ENCODE assay signal across 24 mouse cellular contexts in the genomic region with DNA sequence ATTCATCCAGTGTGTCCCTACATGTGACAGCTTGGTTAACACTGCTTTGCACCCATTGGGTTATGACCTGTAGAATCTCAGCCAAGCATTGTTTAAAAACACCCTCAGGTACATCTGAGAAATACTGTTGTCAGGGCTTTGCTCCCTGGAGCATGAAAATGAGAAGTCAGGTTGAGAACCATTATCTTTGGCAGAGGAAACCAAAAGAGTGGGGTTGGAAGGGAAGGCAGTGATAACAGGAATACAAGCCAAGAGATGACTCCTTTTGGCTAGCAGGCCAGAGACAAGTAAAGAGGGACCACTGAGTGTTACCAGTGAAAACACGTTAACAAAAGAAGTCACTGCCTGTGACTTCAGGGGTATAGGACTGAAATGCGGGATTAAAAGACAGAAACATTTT. TPM values are rescaled to one million over a fixed set of nuclear protein-coding genes. Genes with fewer than 3 reads are reported as not detected.
DNase-seq lines count a peak whose midpoint lies in the region; TF ChIP-seq lines count a peak whose summit lies in the region.
"Had no signal": no experiment of that assay in that cellular context is flagged by ENCODE, and none has a peak within 500 bp of the region (broad histone marks: within the 10 kb centered on the region; RNA-seq: fewer than 3 reads in every experiment).

No protein-coding gene starts in this region.

- H3K36me3 ChIP-seq in heart, adult 2 months (ENCODE audit: control insufficient read depth, insufficient read depth, low read length): peaks cover 26% of the 10 kb centered on the region
- H3K36me3 ChIP-seq in embryonic facial prominence, embryonic 10.5 days (replicated peaks): peaks cover 96% of the 10 kb centered on the region

- no peaks in the 10 kb centered on the region for H3K27me3 ChIP-seq in heart, adult 2 months (ENCODE audit: control insufficient read depth, insufficient read depth, low read length)
- H3K27me3 ChIP-seq in embryonic facial prominence, embryonic 10.5 days (replicated peaks; ENCODE audit: low read depth, poor library complexity, severe bottlenecking): no peaks in the 10 kb centered on the region
- H3K27me3 ChIP-seq: CH12.LX; embryonic facial prominence, embryonic 13.5 days; embryonic facial prominence, embryonic 15.5 days; forebrain, embryonic 12.5 days; Patski had no signal

- H3K9me3 ChIP-seq in embryonic facial prominence, embryonic 10.5 days: no peaks in the 10 kb centered on the region
- H3K9me3 ChIP-seq: embryonic facial prominence, embryonic 13.5 days; embryonic facial prominence, embryonic 15.5 days; forebrain, embryonic 10.5 days; forebrain, embryonic 12.5 days; G1E had no signal

- no peak for TF ChIP-seq POLR2A in heart, adult 2 months (IDR thresholded peaks at IDR 0.05; ENCODE audit: insufficient read depth, low read depth, low read length)

- no peak for DNase-seq in gastrocnemius, adult 2 months
- DNase-seq in gastrocnemius, postnatal 10 days: no peak
- DNase-seq in heart, adult 2 months: no peak
- no peak for DNase-seq in heart, adult 8-10 months (ENCODE audit: low spot score)
- peak; percentile 1 for DNase-seq in ovary, postnatal 36 days (ENCODE audit: low spot score)
- no peak for DNase-seq in ovary, postnatal 10 days (ENCODE audit: low spot score)
- DNase-seq in embryonic facial prominence, embryonic 10.5 days (ENCODE audit: low spot score): no peak
- DNase-seq: adrenal gland, adult 8-10 months; adrenal gland, postnatal 14 days; adrenal gland, postnatal 36 days; B cell, adult 2 months; cerebellum, adult 11-12 months; cerebellum, adult 2 months; cerebellum, adult 9-10 months; cerebellum, postnatal 10 days; cerebellum, postnatal 25 days had no signal

- intact Hi-C loops in gastrocnemius, adult 2 months (cut with DNase I): loop anchor here (5.0 kb wide), 1 partner anchor 38 kb away; no protein-coding TSS in a partner anchor
- intact Hi-C loops in heart, adult 2 months (cut with DNase I): loop anchor here (2.0 kb wide), 1 partner anchor 16 kb away; no protein-coding TSS in a partner anchor

- H3K9ac ChIP-seq in heart, adult 2 months (ENCODE audit: low read depth, low read length): no peak overlapping the region
- H3K9ac ChIP-seq: embryonic facial prominence, embryonic 13.5 days; embryonic facial prominence, embryonic 15.5 days; forebrain, embryonic 12.5 days had no signal

- WGBS in heart, adult 2 months: 61% methylated on average over 2 of the region's 2 CpGs
- 93% methylated on average over 2 of the region's 2 CpGs for WGBS in embryonic facial prominence, embryonic 10.5 days

- H3K79me2 ChIP-seq in heart, adult 2 months (replicated peaks; ENCODE audit: control insufficient read depth, insufficient read depth, low read length): no peaks in the 10 kb centered on the region; the same call in 1 of the 2 replicates

- peak overlapping the region; percentile 85 for H3K27ac ChIP-seq in gastrocnemius, adult 2 months
- 0 out of 2 replicates have a peak overlapping the region, but pooled peaks have one; percentile 8 for H3K27ac ChIP-seq in heart, adult 2 months
- no peak overlapping the region for H3K27ac ChIP-seq in embryonic facial prominence, embryonic 10.5 days (replicated peaks)
- H3K27ac ChIP-seq: embryonic facial prominence, embryonic 13.5 days; embryonic facial prominence, embryonic 15.5 days; forebrain, embryonic 10.5 days had no signal

- no peak overlapping the region for H3K4me3 ChIP-seq in gastrocnemius, adult 2 months
- no peak overlapping the region for H3K4me3 ChIP-seq in heart, adult 2 months
- no peak overlapping the region for H3K4me3 ChIP-seq in embryonic facial prominence, embryonic 10.5 days
- H3K4me3 ChIP-seq: embryonic facial prominence, embryonic 13.5 days; embryonic facial prominence, embryonic 15.5 days; erythroblast, embryonic 14.5 days; forebrain, embryonic 10.5 days; forebrain, embryonic 12.5 days had no signal

- peaks cover 41% of the 10 kb centered on the region for H3K4me1 ChIP-seq in heart, adult 2 months (ENCODE audit: control insufficient read depth, insufficient read depth, low read length)
- no peaks in the 10 kb centered on the region for H3K4me1 ChIP-seq in embryonic facial prominence, embryonic 10.5 days
- H3K4me1 ChIP-seq: embryonic facial prominence, embryonic 13.5 days; embryonic facial prominence, embryonic 15.5 days had no signal

- no peak for TF ChIP-seq CTCF in gastrocnemius, adult 2 months (IDR thresholded peaks at IDR 0.05)
- no peak for TF ChIP-seq CTCF in heart, adult 2 months (IDR thresholded peaks at IDR 0.05)

- no peak for TF ChIP-seq EP300 in heart, adult 2 months (IDR thresholded peaks at IDR 0.05; ENCODE audit: insufficient read depth, low read depth, low read length)

RNA-seq across cellular contexts. Expression of a gene that starts 33.3 kb away (rescaled TPM):
- total RNA-seq in gastrocnemius, adult 2 months (2021): 10 to 100 TPM; 24.9 to 25.3 TPM
- total RNA-seq in gastrocnemius, postnatal 10 days (2021): 10 to 100 TPM; 43.3 to 64.5 TPM
- total RNA-seq in heart, adult 2 months (2021): 10 to 100 TPM; 56.4 to 67.2 TPM
- polyA plus RNA-seq in heart, adult 2 months (2012; rRNA removed): 45.8 and 66.5 TPM in 2 replicates
- 10 to 100 TPM; 44.8 to 66.1 (median 52.9) TPM for total RNA-seq in heart, adult 8-10 months (2022)
- polyA plus RNA-seq in embryonic facial prominence, embryonic 10.5 days (2016; fragmentation: Nextera tagmentation; extraction: Ambion mirVana): 80.9 and 81.8 TPM in 2 replicates
